Mouse (Mus musculus) cerebellum, adult 2 months (tissue): ENCODE measurements around the gene 1810010H24Rik. TPM values are rescaled to one million over a fixed set of nuclear protein-coding genes. Genes with fewer than 3 reads are reported as not detected.
"Not testable (repeated sequence)": the region's sequence is repeated elsewhere in the genome, so short reads cannot be mapped to it uniquely, and the experiment has no call there.

Experiments
- DNase-seq, 2 experiments: peaks; one replicate each; pipeline ENCODE4 v3.0.0; 2021
- H3K27ac ChIP-seq: fragments of 200-500 bp; 2 replicates; pipeline ENCODE4 v1.5.1; 2012; ENCODE audit warnings: low read length, control low read depth, inconsistent platforms; ENCODE audit not compliant: insufficient read depth
- H3K27me3 ChIP-seq: fragments of 200-500 bp; 2 replicates; pipeline ENCODE4 v1.6.1; 2012; ENCODE audit warnings: inconsistent platforms, mild to moderate bottlenecking, low read length, moderate library complexity; ENCODE audit not compliant: control insufficient read depth, insufficient read depth
- H3K4me1 ChIP-seq: fragments of 200-500 bp; 2 replicates; pipeline ENCODE4 v1.6.1; 2011; ENCODE audit warnings: low read length; ENCODE audit not compliant: control insufficient read depth, insufficient read depth
- H3K4me3 ChIP-seq: fragments of 200-500 bp; replicated peaks from 2 replicates; pipeline ENCODE3; 2011; ENCODE audit warnings: mild to moderate bottlenecking, low read depth, low read length, control low read depth; ENCODE audit not compliant: insufficient read depth
- CTCF ChIP-seq: fragments of 200-500 bp; IDR thresholded peaks from 2 replicates; pipeline ENCODE4 v1.5.1; 2011; ENCODE audit warnings: low read depth, mild to moderate bottlenecking, control low read depth, low read length, moderate library complexity, borderline replicate concordance; ENCODE audit not compliant: insufficient read depth
- POLR2A ChIP-seq: fragments of 200-500 bp; IDR thresholded peaks from 2 replicates; pipeline ENCODE4 v1.6.1; 2011; ENCODE audit warnings: low read length, control low read depth, borderline replicate concordance; ENCODE audit not compliant: insufficient read depth
- WGBS: fragments of 180-500 bp; shearing (Covaris S2); methylation state at CpG from one replicate; pipeline ENCODE4 v1.1.7; 2018; 5-methylcytosine and 5-hydroxymethylcytosine counted together
- polyA plus RNA-seq: library from polyadenylated mRNA; depleted of rRNA; stranded (reverse); fragments of >200 nt; gene quantifications from 2 replicates; pipeline ENCODE4 v1.2.3, GENCODE M21; 2012

1810010H24Rik gene
- polyA plus RNA-seq, 1 experiment = 6.8 TPM

DNA sequence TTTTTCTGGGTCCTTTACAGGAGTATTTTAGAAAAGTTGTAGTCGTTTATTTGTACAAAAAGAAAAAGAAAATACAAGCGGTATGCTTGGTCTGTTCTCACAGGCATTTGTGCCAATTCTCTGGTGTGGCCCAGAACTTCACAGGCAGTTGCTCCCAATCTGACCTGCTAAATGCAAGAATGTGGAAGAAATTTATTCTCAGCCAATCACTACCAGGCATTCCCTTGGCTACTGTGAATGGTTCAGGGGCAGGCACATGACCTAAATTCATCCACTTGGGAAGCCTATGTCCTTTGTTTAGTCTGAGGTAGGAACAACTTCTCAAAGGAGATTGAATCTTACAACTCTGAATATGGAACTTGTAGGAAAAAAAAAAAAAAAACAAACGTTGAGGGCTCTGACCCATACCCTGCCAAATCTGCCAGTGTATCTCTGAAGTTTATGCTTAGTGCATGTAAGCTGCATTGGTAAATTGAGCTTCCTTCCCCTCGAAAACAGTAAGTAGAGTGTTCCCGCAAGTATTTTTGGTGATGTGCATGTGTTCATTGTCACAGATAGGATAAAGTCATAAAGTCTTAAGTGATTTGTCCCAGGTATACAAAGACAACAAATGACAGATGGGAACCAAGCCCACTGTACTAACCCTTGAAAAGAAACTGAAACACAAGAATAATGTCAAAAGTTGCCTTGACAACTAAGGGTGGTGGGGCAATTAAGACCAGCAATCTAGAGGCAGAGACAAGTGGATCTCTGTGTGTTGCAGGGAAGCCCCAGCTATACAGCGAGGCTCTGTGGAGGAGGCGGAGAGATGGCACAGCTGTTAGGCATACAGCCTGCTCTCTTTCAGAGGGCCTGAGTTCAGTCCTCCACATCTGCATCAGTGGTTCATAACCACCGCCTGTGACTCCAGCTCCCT, 23.5 kb upstream of the 1810010H24Rik start:
- no peak overlapping the region for H3K27ac ChIP-seq
- no peak overlapping the region for H3K4me3 ChIP-seq
- DNase-seq = no peak
- WGBS = 50% methylated on average over 8 of the region's 8 CpGs
- H3K4me1 ChIP-seq = peaks cover 3% of the 10 kb centered on the region; the same call in 1 of the 2 replicates
- TF ChIP-seq POLR2A = no peak
- TF ChIP-seq CTCF = no peak
- H3K27me3 ChIP-seq = no peaks in the 10 kb centered on the region

DNA sequence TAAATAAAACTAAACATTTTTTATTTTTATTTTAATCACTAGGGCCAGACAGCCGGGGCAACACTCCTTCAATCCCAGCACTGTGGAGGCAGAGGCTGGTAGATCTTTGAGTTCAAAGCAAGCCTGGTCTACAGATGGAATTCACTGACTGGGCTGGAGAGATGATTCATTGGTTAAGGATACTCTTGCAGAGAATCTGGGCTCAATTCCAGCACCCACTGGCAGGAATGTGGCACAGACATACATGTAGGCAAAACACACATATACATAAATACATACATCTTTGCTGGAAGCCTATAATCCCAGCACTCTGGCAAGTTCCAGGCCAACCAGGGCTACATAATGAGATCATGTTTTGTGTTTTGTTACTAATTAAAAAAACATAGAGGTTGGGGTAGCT, 19.9 kb upstream of the 1810010H24Rik start:
- Histone ChIP-seq H3K4me3 (no peak overlapping the region), H3K27ac (no peak overlapping the region), H3K4me1 (no peaks in the 10 kb centered on the region), H3K27me3 (no peaks in the 10 kb centered on the region)
- no peak for DNase-seq
- TF ChIP-seq POLR2A (no peak), CTCF (no peak)
- 78% methylated on average over 1 of the region's 1 CpGs for WGBS

DNA sequence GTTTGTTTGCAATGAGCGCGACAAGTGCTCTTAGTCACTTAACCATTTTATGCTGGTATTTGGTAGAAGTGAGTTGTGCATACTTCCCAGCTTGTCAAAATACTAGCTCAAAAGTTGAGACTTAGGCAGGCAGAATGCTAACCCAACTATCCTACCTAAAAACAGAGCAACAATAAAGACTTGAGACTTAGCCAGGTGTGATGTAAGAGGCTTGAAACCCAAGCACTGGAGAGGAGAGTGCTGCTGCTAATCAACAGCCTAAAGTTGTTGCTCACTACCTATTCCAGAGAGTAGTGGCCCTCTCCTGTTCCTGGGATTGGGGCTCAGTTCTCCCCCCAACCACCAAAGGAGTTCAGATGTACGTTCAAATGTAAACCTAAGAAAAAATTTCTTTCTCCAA, 15.0 kb upstream of the 1810010H24Rik start:
- H3K4me3 ChIP-seq = no peak overlapping the region
- DNase-seq = no peak
- peaks cover 2% of the 10 kb centered on the region; the same call in 1 of the 2 replicates for H3K4me1 ChIP-seq
- no peak overlapping the region for H3K27ac ChIP-seq
- WGBS = 98% methylated on average over 3 of the region's 3 CpGs
- no peak for TF ChIP-seq POLR2A
- H3K27me3 ChIP-seq = no peaks in the 10 kb centered on the region

DNA sequence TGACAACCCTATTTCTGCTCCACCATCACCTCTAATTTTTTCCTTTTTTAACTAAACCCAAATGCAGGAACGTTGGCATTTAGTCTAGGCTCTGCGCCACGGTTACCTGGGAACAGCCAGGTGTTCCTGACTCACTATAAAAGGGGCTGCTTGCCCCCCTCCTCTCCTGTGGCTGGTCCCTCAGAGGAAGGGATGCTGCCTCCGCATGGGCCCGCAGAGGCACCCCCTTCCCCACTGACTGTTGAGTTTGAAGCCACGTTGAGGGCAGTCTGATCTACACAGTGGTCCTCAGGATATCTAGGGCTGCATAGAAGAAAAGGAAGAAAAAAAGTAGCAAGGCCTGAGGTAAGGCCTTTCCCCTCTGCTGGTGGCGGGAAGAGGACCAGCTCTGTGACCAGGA, 14.3 kb upstream of the 1810010H24Rik start:
- WGBS = 71% methylated on average over 7 of the region's 7 CpGs
- peaks cover 2% of the 10 kb centered on the region; the same call in 1 of the 2 replicates for H3K4me1 ChIP-seq
- no peaks in the 10 kb centered on the region for H3K27me3 ChIP-seq
- DNase-seq = no peak
- H3K27ac ChIP-seq = no peak overlapping the region
- H3K4me3 ChIP-seq = no peak overlapping the region
- no peak for TF ChIP-seq POLR2A
- TF ChIP-seq CTCF = no peak

DNA sequence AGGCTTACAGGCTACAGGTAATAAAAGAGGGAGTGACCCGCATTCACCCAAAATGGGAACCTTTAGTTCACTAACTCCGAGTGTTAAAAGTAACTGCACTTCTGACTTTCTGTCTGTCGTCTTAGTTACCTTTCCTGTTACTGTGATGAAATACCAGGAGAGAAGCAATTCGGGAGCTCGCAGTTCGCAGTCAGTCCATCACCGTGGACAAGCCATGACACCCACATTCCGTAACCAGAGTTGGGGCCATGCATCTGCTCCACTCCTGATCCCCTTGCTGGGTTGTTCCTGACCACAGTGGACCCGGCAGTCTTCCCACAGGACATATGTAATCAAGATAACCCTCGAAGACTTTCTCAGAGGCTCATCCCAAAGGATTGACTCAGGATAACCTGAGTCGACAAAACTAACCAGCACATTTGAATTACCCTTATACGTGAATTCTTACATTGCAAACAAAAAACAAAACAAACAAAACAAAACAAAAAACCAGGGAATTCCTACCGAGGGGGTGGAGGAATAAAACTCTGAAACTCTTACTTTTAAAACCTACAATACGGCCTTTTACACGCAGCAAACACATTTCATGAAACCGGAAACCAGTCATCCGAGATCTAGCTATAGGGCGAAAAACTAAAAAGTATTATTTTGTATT, 13.7 kb upstream of the 1810010H24Rik start:
- H3K4me1 ChIP-seq = peaks cover 2% of the 10 kb centered on the region; the same call in 1 of the 2 replicates
- DNase-seq = no peak
- H3K27me3 ChIP-seq = no peaks in the 10 kb centered on the region
- no peak overlapping the region; the same call in 1 of the 2 replicates for H3K27ac ChIP-seq
- H3K4me3 ChIP-seq = peak overlapping the region; percentile 82
- 35% methylated on average over 18 of the region's 18 CpGs for WGBS
- no peak for TF ChIP-seq CTCF
- TF ChIP-seq POLR2A = no peak

DNA sequence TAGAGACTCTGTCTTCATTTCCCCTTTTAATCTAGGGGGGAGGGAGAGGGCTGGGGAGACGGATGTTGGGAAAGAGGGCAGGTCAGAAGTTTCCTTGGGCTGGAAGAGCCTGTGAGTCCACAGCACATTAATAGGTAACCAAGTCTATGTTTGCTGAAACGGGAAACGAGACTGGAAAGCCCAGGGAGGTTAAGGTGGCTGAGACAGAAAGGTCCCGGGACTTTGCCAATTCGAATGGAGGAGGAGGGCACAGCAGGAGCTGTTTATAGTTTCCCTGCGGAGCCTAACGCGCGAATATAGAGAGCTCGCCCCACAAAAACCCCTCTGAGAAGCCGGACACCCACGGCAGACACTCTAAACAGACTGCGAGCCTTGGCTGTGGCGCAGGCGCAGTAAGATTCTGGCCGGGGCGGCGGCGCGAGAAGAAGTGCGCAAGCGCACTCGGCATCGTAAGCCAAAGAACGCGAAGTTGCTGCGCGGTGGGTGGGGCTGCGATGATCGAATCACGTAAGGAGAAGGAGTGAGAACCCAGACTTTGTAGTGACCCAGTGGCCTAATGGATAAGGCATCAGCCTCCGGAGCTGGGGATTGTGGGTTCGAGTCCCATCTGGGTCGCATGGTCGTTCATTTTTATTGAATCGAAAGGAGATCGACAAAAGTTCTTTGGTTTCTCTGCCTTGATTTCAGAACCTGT, 13.0 kb upstream of the 1810010H24Rik start:
- peak overlapping the region; percentile 84 for H3K27ac ChIP-seq
- TF ChIP-seq CTCF (no peak), POLR2A (peak; percentile 98)
- H3K4me1 ChIP-seq = peaks cover 2% of the 10 kb centered on the region; the same call in 1 of the 2 replicates
- DNase-seq = peak; percentile 98 to 100
- H3K27me3 ChIP-seq = no peaks in the 10 kb centered on the region
- WGBS = under 1% methylated on average over 37 of the region's 37 CpGs
- peak overlapping the region; percentile 82 for H3K4me3 ChIP-seq

DNA sequence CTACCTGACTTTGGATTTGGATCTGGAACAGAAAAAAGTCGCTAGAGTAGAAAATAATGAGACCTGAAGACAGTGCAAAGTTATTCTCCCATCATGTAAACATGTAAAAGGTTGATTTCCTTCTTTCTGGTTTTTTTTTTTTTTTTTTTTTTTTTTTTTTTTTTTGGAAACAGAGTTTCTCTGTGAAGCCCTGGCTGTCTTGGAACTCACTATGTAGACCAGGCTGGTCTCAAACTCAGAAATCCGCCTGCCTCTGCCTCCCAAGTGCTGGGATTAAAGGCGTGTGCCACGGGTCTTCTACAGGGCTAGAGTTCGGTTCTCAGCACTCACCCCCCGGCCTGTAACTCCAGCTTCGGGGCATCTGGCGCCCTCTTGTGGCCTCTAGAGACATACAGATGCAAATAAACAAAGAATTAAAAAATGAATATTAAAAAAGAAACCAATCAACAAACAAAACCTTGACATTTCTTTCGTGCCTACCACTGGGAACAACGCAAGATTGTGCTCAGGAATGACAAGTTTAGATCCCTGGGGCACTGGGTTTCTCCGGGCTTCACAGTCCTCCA, 11.4 kb upstream of the 1810010H24Rik start:
- 76% methylated on average over 11 of the region's 11 CpGs for WGBS
- peaks cover 2% of the 10 kb centered on the region; the same call in 1 of the 2 replicates for H3K4me1 ChIP-seq
- H3K27me3 ChIP-seq = no peaks in the 10 kb centered on the region
- no peak overlapping the region for H3K27ac ChIP-seq
- no peak for DNase-seq
- TF ChIP-seq POLR2A (no peak), CTCF (no peak)
- no peak overlapping the region for H3K4me3 ChIP-seq

DNA sequence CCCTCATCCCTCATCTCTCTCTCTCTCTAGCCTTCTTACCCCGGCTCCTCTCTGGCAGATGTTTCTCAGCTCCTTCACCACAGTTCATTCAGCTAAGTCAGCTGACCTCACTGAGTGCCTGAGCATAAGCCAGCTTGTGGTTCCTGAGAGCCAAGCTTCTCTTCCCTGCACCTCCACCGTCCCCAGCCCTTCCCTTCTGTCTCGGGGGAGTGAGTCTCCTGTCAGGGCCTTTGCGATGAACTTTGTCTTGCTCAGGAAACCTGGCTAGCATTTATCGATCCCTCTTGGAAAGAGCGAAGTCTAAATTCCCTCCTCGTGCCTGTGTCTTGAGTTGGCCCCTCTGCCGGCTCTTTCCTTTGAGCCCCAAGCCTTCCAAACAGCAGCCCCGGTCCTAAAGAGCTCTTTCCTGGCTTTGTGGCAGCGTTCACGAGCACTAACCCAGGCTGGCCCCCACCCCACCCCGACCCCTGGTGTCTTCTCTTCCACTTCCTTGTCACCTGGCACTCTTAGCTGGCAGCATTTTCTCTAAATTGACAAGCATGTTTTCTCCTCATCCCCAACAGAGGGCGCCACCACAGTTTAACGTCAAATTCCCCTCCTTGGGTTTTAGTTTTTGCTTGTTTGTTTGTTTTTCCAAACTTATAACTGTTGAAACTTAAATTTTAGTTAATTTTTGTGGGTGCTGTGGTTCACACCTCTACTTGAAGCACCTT, 10.7 kb upstream of the 1810010H24Rik start:
- TF ChIP-seq POLR2A = no peak
- peak; percentile 25; the same call in 1 of the 2 replicates for TF ChIP-seq CTCF
- Histone ChIP-seq H3K4me1 (peaks cover 2% of the 10 kb centered on the region; the same call in 1 of the 2 replicates), H3K4me3 (no peak overlapping the region), H3K27ac (no peak overlapping the region), H3K27me3 (no peaks in the 10 kb centered on the region)
- WGBS = 46% methylated on average over 14 of the region's 14 CpGs
- no peak for DNase-seq

DNA sequence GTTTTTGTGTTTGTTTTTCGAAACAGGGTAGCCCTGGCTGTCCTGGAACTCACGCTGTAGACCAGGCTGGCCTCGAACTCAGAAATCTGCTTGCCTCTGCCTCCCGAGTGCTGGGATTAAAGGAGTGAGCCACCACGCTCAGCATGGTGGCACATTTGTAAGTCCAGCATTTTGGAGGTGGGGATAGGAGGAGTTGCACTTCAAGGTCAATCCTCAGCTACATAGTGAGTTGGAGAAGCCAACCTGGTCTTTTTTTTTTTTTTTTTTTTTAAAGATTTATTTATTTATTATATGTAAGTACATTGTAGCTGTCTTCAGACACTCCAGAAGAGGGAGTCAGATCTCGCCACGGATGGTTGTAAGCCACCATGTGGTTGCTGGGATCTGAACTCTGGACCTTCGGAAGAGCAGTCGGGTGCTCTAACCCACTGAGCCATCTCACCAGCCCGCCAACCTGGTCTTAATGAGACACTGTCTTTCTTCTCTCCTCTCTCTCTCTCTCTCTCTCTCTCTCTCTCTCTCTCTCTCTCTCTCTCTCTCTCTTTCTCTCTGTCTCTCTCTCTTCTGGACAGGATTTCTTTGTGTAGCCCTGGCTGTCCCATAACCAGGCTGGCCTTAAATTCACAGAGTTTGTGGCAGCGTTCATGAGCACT, 9.8 kb upstream of the 1810010H24Rik start:
- not testable (repeated sequence) for H3K4me1 ChIP-seq, H3K27ac ChIP-seq, H3K4me3 ChIP-seq, H3K27me3 ChIP-seq, DNase-seq
- WGBS = 72% methylated on average over 11 of the region's 11 CpGs
